Mouse (Mus musculus): ENCODE data around the gene Pdia2.
A peak's percentile ranks its signal among the peaks of the same experiment; 100 is the strongest.
"Not testable (repeated sequence)": the region's sequence is repeated elsewhere in the genome, so short reads cannot be mapped to it uniquely, and the experiment has no call there.

The Pdia2 gene

DNA sequence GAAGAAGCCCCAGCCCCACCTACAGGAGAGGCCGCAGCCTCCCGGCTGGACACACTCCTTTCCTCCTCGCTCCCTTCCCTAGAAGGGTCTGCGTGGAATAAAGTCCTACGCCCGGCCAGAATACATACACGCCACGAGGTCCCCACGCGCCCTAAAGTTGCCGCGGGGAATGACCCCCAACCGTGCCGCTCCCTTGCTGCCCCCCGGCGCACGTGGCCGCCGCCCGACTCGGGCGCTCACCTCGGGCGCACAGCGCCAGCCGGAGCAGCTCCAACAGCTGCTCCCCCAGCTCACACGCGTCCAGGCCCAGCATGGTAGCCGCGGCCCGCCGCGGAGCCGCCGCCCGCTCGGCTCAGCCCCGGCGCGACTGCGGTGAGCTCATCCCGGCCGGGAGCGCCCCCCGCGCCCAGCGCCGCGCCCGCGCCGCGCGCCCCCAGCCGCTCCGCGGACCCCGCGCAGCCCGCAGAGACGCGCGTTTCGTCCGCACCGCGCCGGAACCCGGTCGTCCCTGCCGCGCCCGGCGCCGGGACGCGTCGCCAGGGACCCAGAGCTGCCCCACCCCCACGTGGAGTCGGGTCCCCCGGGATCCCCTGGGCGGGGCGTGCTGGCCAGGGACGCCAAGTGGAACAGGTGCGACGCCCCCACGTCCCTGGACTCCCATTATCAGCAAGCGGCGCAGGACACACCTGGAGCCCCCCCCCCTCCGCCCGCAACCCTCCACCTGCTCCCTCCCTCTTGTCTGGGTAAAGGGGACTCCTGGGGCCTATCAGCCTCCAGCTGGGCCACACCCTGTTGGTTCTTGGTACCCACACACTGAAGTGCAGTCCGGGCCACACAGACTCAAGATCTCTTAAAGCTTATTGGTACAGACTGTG lies 2.2 kb upstream of the Pdia2 start:
- peak; percentile 39 for DNase-seq (ENCODE audit: low read depth)

DNA sequence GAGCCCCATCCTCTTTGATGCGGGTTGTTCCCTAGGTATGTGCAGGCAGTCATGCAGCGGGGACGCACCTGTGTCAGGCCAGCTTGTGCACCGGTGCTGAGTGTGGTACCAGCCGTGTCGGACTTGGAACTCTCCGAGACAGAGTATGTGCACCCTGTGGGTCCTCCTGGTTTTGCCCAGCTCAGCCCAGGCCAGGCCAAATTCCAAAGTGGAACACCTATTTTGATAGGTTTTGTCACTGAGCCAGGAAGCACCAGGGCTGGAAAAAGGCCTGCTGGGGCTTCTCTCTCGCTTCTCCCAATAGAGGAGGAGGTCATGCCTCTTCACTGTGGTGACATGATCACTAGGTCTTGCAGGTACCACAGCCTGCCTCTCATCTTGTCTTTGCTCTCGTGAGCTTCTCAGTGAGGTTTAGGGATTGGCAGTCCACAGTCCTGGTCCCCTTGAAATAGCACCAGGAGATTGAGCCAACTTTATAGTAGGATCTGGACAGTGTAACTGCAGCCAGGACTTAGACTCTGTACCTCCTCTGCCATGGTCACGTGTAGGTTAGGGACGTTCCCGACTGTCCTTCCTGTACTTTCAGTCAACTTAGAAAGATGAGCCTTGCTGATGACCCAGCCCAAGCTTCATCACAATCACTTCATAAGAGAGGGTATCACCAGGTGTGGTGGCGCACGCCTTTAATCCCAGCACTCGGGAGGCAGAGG lies 6.3 kb downstream of the Pdia2 start:
- DNase-seq (ENCODE audit: low read depth): no peak

DNA sequence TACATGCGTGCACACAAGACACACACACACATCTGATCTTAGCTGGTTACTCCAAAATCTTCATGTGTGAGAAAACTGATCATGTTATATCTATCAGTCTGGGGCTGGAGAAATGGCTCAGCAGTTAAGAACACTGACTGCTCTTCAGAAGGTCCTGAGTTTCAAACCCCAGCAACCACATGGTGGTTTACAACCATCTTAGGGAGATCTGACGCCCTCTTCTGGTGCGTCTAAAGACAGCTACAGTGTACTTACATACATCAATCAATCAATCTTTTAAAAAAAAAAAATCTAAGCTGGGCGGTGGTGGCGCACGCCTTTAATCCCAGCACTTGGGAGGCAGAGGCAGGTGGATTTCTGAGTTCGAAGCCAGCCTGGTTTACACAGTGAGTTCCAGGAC lies 7.4 kb downstream of the Pdia2 start:
- DNase-seq (ENCODE audit: low read depth): peak; percentile 43

DNA sequence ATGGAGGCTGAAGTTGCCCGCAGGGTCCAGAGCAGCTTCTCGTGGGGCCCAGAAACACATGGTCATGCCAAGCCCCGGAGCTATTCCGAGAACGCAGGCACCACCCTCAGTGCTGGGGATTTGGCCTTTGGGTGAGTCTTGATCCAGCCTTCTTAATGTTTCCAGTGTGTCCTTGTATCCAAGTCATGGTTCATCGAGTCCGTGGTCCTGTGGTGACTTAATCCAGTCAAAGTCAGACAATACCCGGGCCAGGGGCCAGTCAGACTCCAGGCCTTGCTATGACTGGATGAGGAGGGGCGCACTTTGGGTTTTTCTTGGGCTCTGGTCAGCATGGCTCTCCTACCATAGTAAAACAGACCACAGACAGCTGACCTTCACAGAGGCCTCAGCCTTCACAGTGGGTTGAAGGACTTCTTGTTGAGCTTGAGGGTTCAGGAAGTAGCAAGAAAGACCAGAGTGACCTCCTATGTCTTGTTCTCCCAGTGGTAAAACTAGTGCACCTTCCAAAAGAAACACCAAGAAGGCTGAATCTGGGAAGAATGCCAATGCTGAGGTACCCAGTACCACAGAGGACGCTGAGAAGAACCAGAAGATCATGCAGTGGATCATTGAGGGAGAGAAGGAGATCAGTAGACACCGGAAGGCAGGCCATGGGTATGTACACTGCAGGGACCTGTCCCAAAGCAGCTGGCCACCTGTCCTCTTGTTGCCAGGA lies 10.6 kb downstream of the Pdia2 start:
- DNase-seq (ENCODE audit: low read depth): no peak

DNA sequence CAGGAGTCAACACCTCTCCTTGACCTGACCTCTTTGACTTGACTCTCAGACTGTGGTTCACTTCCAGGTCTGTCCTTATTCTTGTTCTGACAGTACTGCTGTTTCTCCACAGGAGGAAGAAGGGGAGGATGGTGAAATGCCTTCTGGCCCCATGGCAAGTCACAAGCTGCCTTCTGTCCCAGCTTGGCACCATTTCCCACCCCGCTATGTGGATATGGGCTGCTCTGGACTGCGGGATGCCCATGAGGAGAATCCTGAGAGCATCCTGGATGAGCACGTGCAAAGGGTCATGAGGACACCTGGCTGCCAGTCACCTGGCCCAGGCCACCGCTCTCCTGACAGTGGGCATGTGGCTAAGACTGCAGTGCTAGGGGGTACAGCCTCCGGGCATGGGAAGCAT lies 11.3 kb downstream of the Pdia2 start:
- DNase-seq (ENCODE audit: low read depth): no peak

DNA sequence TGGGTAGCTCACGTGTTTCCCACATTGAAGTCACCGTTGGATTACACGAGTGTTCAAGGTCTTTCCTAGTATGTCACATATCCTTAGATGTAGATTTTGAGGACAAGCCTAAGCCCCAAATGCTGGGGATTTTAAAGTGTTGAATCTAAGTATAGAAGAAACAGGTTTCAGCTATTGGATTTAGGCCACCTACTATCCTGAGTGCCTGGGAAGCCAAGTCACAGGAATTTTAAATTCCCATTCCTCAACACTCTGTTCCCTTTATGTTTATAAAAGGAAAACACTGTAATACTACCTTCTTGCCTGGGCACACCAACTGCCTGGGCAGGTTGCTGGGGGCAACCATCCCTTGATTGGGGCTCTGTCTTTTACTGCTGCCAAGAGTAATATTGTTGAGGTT lies 17.7 kb downstream of the Pdia2 start:
- no peak for DNase-seq (ENCODE audit: low read depth)

DNA sequence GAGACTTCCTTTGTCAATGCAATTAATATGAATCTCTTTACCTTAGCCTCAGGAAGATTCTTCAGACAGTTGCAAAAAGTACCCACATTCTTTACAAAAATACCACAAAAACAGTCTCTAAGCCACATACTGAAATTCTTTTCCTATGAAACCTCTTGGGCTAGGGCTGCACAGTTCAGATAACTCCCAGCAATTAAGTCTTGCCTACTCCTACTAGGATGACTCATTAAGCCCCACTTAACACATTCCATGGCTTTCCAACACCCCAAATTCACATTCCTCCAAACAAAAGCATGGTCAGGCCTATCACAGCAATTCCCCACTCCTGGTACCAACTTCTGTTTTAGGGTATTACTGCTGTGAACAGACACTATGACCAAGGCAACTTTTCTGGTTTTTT lies 20.3 kb downstream of the Pdia2 start:
- DNase-seq (ENCODE audit: low read depth): no peak

DNA sequence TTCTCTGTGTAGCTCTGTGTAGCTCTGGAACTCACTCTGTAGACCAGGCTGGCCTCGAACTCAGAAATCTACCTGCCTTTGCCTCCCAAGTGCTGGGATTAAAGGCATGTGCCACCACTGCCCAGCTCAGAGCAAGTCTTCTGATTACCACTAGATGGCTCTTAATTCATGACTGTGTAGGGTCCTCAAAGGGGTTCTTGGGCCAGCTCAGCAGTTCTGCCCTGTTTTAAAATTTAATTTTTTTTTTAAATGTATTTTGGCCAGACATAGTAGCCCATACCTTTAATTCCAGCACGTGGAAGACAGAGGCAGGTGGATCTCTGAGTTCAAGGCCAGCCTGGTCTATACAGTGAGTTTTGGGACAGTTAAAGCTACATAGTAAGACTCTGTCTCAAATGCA lies 23.6 kb downstream of the Pdia2 start:
- DNase-seq (ENCODE audit: low read depth): not testable (repeated sequence)

DNA sequence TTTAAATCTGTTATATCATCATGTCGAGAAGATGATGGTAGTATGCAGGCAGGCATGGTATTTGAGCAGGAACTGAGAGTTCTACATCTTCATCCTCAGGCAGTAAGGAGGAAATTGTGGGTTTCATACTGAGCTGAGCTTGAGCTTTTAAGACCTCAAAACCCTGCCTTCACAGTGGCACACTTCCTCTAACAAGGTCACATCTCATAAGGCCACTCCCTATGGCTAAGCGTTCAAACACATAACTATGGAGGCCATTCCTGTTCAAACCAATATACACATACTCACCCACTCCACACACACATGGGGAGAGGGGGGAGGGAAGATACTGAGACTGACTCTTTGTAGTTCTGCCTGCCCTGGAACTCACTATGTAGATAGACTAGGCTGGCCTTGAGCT lies 30.8 kb downstream of the Pdia2 start:
- peak; percentile 80 for DNase-seq (ENCODE audit: low read depth)

DNA sequence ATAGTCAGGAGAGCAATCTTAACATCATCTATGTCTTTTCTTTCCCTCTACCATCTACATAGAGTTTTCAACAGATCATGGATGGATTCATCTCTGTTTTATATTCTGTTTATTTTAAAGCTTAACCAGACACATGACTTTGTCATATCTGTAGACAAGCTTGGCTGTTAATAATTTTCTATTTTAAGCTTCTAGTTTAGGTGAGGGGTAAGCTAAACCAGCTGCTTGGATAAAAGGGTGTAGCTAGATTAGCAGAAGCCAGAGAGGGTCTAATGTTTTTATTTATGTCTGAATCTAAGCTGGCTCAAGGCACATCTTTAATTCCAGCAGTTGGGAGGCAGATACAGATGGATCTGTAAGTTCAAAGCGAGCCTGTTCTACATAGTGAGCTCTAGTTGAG lies 36.2 kb downstream of the Pdia2 start:
- DNase-seq (ENCODE audit: low read depth): no peak

DNA sequence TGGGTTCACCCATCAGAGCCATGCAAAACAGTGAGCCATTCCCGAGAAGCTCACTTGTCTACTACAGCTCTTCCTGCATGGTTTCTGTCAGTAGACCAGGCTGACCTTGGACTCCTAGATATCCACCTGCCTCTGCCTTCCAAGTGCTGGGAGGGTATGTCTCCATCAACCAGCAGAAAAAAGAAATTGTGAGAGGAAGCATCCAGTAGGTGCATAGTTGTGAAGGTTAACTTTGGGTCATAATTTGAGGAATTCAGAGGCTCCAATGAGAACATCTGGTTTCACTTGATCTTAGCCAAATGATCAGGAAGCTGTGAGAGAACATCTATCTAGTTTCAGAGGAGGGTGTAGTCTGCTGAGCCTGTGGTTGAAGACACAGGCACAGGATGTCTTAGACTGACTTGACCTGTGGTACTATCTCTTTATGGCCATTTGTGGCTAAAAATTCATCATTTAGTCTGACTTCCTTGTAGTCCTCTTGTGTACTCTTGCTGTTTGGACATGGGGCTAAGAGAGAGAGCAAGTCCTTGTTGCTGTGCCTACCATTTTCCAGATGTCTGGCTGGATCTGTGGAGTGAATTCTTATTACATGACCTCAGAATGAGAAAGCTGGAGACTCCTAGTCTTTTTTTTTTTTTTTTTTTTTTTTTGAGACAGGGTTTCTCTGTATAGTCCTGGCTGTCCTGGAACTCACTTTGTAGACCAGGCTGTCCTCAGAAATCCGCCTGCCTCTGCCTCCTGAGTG lies 46.8 kb downstream of the Pdia2 start:
- DNase-seq (ENCODE audit: low read depth): no peak

DNA sequence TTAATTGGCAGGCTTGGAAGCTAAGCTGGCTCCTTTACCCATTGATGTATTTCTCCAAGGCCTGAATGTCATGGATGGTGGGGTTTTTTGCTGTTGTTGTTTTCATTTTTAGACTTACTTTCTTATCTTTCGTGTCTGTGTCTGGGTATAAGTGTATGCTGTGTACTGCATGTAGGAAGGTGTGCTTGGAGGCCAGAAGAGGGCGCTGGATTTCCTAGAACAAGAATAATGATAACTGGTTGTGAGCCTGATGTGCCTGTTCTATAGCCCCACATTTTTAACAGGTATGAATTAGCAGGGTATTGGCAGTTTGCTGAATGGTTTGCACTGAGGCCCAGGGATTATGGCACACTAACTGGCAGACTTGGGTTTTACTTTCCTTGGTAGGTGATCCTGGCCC lies 49.8 kb downstream of the Pdia2 start:
- peak; percentile 31 for DNase-seq (ENCODE audit: low read depth)
